Mouse (Mus musculus): ENCODE measurements around the gene Nr2c2.
A peak's percentile ranks its signal among the peaks of the same experiment; 100 is the strongest.

- TF ChIP-seq CTCF (IDR thresholded peaks at IDR 0.05; ENCODE audit: low read depth, low read length) (peak; percentile 15; the same call in 1 of the 2 replicates), POLR2A (IDR thresholded peaks at IDR 0.05; ENCODE audit: borderline replicate concordance, low read depth, low read length) (no peak)
Measured at GRCm38 (mm10) chr6:92184178-92184577, 93.0 kb downstream of the Nr2c2 start.
